Mouse (Mus musculus) midbrain, embryonic 15.5 days (tissue): ENCODE data around the gene Saa3. TPM values are rescaled to one million over a fixed set of nuclear protein-coding genes. Genes with fewer than 3 reads are reported as not detected.

Experiments used
- polyA plus RNA-seq: library from polyadenylated mRNA; unstranded; fragments of >200 nt; fragmentation: Nextera tagmentation; extraction: Ambion mirVana; gene quantifications from 2 replicates; pipeline ENCODE4 v1.2.1, GENCODE M21; 2015

Gene Saa3
- polyA plus RNA-seq, 1 experiment from 2014 or later = 0.15 TPM

Other genes with a start within 250 kb of the Saa3 start
- gene Sergef, start 75.9 kb downstream of the Saa3 start, polyA plus RNA-seq = 42.9 and 45.6 TPM in 2 replicates
- 0.78 and 0.80 TPM in 2 replicates for gene Tph1, start 43.2 kb downstream of the Saa3 start, polyA plus RNA-seq
- gene Saal1, start 5.0 kb downstream of the Saa3 start, polyA plus RNA-seq = 13.3 and 13.9 TPM in 2 replicates
- gene Saa4, start 16.9 kb upstream of the Saa3 start, polyA plus RNA-seq = not detected in 2 replicates
- gene Saa1, start 27.3 kb upstream of the Saa3 start, polyA plus RNA-seq = 0.30 and 0.31 TPM in 2 replicates
- gene Saa2, start 36.1 kb upstream of the Saa3 start, polyA plus RNA-seq = not detected in 2 replicates
- gene Hps5, start 80.4 kb upstream of the Saa3 start, polyA plus RNA-seq = 13.0 and 13.7 TPM in 2 replicates
- gene Gtf2h1, start 80.4 kb upstream of the Saa3 start, polyA plus RNA-seq = 41.2 and 44.6 TPM in 2 replicates
- gene Ldha, start 125.8 kb upstream of the Saa3 start, polyA plus RNA-seq = 522 and 586 TPM in 2 replicates
- gene Ldhc, start 145.5 kb upstream of the Saa3 start, polyA plus RNA-seq = 0.15 TPM in 1 of 2 replicates, not detected in the other
- gene Tsg101, start 204.3 kb upstream of the Saa3 start, polyA plus RNA-seq = 370 and 380 TPM in 2 replicates
- 5.4 and 6.5 TPM in 2 replicates for gene Uevld, start 242.8 kb upstream of the Saa3 start, polyA plus RNA-seq